Mouse (Mus musculus) erythroblast, adult 5-6 weeks (primary cell): ENCODE data around the gene Gpi1. TPM values are rescaled to one million over a fixed set of nuclear protein-coding genes. Genes with fewer than 3 reads are reported as not detected.
"Not testable (repeated sequence)": the region's sequence is repeated elsewhere in the genome, so short reads cannot be mapped to it uniquely, and the experiment has no call there.

ENCODE experiments used
- ATAC-seq: replicated peaks from 2 replicates; pipeline ENCODE4 v1.8.0; 2016; ENCODE audit warnings: moderate number of reproducible peaks, mild to moderate bottlenecking, moderate TSS enrichment, inconsistent platforms; ENCODE audit not compliant: poor library complexity, low FRiP score, severe bottlenecking
- total RNA-seq, 2 experiments: library from RNA; stranded (forward) in 1 of 2; stranded (reverse) in 1 of 2; fragments of 150-400 nt in 1 of 2; fragments of 200-764, 138-1000 nt in 1 of 2; gene quantifications; 2 replicates each; pipeline versions ENCODE4 v1.2.3 to v1.2.4; 2015 to 2017; ENCODE audit warnings: low replicate concordance in 2 of 2

Gene Gpi1
- total RNA-seq, 2 experiments from 2014 or later, result 199 to 310 TPM

GRCm38 (mm10) chr7:34232785-34233725, 2.9 kb upstream of the Gpi1 start:
- ATAC-seq, result 0 out of 2 replicates have a peak, but pooled peaks have one; percentile 2

GRCm38 (mm10) chr7:34229691-34230111, 435 bp downstream of the Gpi1 start:
- ATAC-seq, result no peak

- ATAC-seq, result no peak
Measured at GRCm38 (mm10) chr7:34229153-34229552, 983 bp downstream of the Gpi1 start.

- ATAC-seq, result no peak
Measured at GRCm38 (mm10) chr7:34228641-34229040, 1.5 kb downstream of the Gpi1 start.

GRCm38 (mm10) chr7:34226846-34227245, 3.3 kb downstream of the Gpi1 start:
- no peak for ATAC-seq

GRCm38 (mm10) chr7:34226086-34226485, 4.0 kb downstream of the Gpi1 start:
- no peak for ATAC-seq

- no peak for ATAC-seq
Measured at GRCm38 (mm10) chr7:34224308-34224707, 5.8 kb downstream of the Gpi1 start.

- no peak for ATAC-seq
Measured at GRCm38 (mm10) chr7:34222340-34222739, 7.8 kb downstream of the Gpi1 start.

- ATAC-seq, result no peak
Measured at GRCm38 (mm10) chr7:34221594-34222250, 8.4 kb downstream of the Gpi1 start.

- no peak for ATAC-seq
Measured at GRCm38 (mm10) chr7:34218496-34218895, 11.6 kb downstream of the Gpi1 start.

GRCm38 (mm10) chr7:34216474-34216873, 13.7 kb downstream of the Gpi1 start:
- ATAC-seq, result no peak

- ATAC-seq, result no peak
Measured at GRCm38 (mm10) chr7:34215481-34215880, 14.7 kb downstream of the Gpi1 start.

GRCm38 (mm10) chr7:34214644-34215043, 15.5 kb downstream of the Gpi1 start:
- no peak for ATAC-seq

- no peak for ATAC-seq
Measured at GRCm38 (mm10) chr7:34213281-34213680, 16.9 kb downstream of the Gpi1 start.

GRCm38 (mm10) chr7:34208027-34208745, 21.9 kb downstream of the Gpi1 start:
- no peak for ATAC-seq

- no peak for ATAC-seq
Measured at GRCm38 (mm10) chr7:34206331-34206730, 23.8 kb downstream of the Gpi1 start.

- ATAC-seq, result not testable (repeated sequence)
Measured at GRCm38 (mm10) chr7:34202147-34202546, 28.0 kb downstream of the Gpi1 start.

GRCm38 (mm10) chr7:34200829-34201228, 29.3 kb downstream of the Gpi1 start:
- no peak for ATAC-seq

GRCm38 (mm10) chr7:34198346-34198745, 31.8 kb downstream of the Gpi1 start:
- ATAC-seq, result peak; percentile 62; the same call in 1 of the 2 replicates
